Mouse (Mus musculus): ENCODE results near the gene Dnah11. TPM values are rescaled to one million over a fixed set of nuclear protein-coding genes. Genes with fewer than 3 reads are reported as not detected.

The Dnah11 gene
- polyA plus RNA-seq, 1 experiment: 0.23 TPM

DNA sequence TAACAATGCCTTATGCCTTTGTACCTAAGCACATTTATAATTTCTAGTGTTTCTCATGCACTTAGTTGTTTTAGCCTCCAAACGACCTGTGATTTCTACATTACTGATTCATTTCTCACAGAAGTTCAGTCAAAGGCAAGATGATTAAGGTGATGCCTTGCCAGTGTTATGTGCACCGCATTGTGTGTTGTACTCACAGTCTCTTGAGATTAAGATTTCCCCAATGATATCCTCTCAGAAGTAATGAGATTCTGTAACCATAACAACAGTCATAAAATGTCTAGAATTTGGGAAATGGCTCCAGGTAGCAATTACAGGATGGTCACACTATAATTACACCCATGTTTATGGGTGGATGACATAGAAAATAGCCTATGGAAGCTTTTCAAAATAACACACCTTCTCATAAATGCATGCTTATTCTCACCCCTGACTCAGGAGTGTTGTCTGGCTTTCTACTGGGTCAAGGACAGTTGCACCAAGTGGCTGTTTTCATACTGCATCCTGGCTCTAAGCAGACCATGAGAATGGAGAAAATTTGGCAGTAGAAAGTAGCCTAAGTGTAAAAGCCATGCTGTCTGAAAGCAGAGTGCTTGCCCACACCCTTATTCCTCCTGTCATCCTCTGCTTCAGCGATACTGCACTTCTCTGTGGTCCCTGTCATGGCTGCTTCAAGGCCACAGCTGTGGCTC is 126.5 kb downstream of the Dnah11 start:
- no peaks in the 10 kb centered on the region for H3K4me1 ChIP-seq (ENCODE audit: control insufficient read depth, insufficient read depth, low read length)
- TF ChIP-seq CTCF (IDR thresholded peaks at IDR 0.05; ENCODE audit: extremely low read depth, insufficient read depth, low read length) (no peak), POLR2A (IDR thresholded peaks at IDR 0.05; ENCODE audit: extremely low read depth, insufficient read depth, low read length) (no peak)
- no peak overlapping the region for H3K27ac ChIP-seq (ENCODE audit: insufficient read depth, low read length)
- H3K4me3 ChIP-seq (ENCODE audit: insufficient read depth, low read length): no peak overlapping the region

DNA sequence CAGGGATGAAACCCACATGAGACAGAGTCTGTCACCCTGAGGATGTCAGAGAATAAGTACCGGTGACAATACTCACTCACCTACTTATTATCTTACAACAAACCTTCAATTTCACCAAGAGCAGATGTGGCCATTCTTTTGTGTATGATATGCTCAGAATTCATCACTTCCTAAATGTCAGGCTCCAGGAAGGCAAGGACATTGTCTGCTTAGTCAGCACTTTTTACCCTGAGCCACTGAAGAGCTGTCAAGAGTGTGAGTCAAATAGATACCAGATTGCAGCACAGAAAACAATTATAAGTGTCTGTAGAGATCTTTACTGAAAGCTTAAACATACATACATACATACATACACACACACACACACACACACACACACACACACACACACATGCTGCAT is 127.2 kb downstream of the Dnah11 start:
- Histone ChIP-seq H3K27ac (ENCODE audit: insufficient read depth, low read length) (no peak overlapping the region), H3K4me1 (ENCODE audit: control insufficient read depth, insufficient read depth, low read length) (no peaks in the 10 kb centered on the region), H3K4me3 (ENCODE audit: insufficient read depth, low read length) (no peak overlapping the region)
- TF ChIP-seq POLR2A (IDR thresholded peaks at IDR 0.05; ENCODE audit: extremely low read depth, insufficient read depth, low read length) (no peak), CTCF (IDR thresholded peaks at IDR 0.05; ENCODE audit: extremely low read depth, insufficient read depth, low read length) (no peak)

GRCm38 (mm10) chr12:118068785-118069184 is 130.1 kb downstream of the Dnah11 start:
- H3K27ac ChIP-seq (ENCODE audit: insufficient read depth, low read length): no peak overlapping the region
- H3K4me3 ChIP-seq (ENCODE audit: insufficient read depth, low read length): no peak overlapping the region
- H3K4me1 ChIP-seq (ENCODE audit: control insufficient read depth, insufficient read depth, low read length): no peaks in the 10 kb centered on the region
- no peak for TF ChIP-seq CTCF (IDR thresholded peaks at IDR 0.05; ENCODE audit: extremely low read depth, insufficient read depth, low read length)
- TF ChIP-seq POLR2A (IDR thresholded peaks at IDR 0.05; ENCODE audit: extremely low read depth, insufficient read depth, low read length): no peak

GRCm38 (mm10) chr12:118062343-118062742 is 136.5 kb downstream of the Dnah11 start:
- H3K4me3 ChIP-seq (ENCODE audit: insufficient read depth, low read length): no peak overlapping the region
- no peak for TF ChIP-seq POLR2A (IDR thresholded peaks at IDR 0.05; ENCODE audit: extremely low read depth, insufficient read depth, low read length)
- TF ChIP-seq CTCF (IDR thresholded peaks at IDR 0.05; ENCODE audit: extremely low read depth, insufficient read depth, low read length): no peak
- H3K4me1 ChIP-seq (ENCODE audit: control insufficient read depth, insufficient read depth, low read length): no peaks in the 10 kb centered on the region
- no peak overlapping the region for H3K27ac ChIP-seq (ENCODE audit: insufficient read depth, low read length)

DNA sequence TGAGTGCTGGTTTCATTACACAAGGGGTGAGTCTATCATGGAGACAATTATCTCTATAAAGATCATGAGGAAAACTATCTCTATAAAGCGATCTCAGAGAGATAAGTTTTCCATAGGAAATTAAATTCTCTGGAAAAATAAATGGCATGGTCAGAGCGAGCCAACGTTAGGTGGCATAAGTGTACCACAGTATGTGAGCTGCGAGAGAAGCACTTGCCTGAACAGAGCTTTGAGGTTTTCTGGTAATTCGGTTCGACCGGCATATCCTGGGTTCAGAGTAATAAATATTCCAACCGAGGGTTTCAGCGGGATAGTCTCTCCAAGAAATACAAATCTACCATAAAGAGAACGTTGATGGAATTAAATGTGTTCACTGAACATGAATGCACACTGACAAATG is 142.0 kb downstream of the Dnah11 start:
- H3K27ac ChIP-seq (ENCODE audit: insufficient read depth, low read length): no peak overlapping the region
- H3K4me1 ChIP-seq (ENCODE audit: control insufficient read depth, insufficient read depth, low read length): no peaks in the 10 kb centered on the region
- no peak overlapping the region for H3K4me3 ChIP-seq (ENCODE audit: insufficient read depth, low read length)
- no peak for TF ChIP-seq POLR2A (IDR thresholded peaks at IDR 0.05; ENCODE audit: extremely low read depth, insufficient read depth, low read length)
- peak; percentile 62 for TF ChIP-seq CTCF (IDR thresholded peaks at IDR 0.05; ENCODE audit: extremely low read depth, insufficient read depth, low read length)

- no peak overlapping the region for H3K27ac ChIP-seq (ENCODE audit: insufficient read depth, low read length)
- TF ChIP-seq POLR2A (IDR thresholded peaks at IDR 0.05; ENCODE audit: extremely low read depth, insufficient read depth, low read length): no peak
- H3K4me3 ChIP-seq (ENCODE audit: insufficient read depth, low read length): no peak overlapping the region
- H3K4me1 ChIP-seq (ENCODE audit: control insufficient read depth, insufficient read depth, low read length): no peaks in the 10 kb centered on the region
Observed at GRCm38 (mm10) chr12:118045381-118045780, 153.5 kb downstream of the Dnah11 start.

DNA sequence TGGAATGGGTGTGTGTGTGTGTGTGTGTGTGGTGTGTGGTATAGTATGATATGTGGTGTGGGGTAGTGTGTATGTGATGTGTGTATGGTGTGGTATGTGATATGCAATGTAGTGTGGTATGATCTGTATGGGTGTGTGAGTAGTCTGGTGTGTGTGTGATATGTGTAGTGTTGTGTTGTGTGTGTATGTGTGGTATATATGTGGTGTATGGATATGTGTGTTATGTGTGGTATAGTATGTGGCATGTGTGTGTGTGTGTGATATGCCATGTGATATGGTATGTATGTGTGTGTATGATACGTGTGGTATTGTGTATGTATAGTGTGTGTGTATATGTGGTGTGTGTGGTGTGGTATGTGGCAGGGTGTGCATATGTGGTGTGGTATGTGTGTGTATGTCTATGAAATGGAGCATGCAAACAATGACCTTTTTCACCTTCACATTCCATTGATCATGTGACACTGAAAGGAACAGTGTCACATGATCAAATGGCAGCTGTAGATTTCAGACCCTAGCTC is 155.7 kb downstream of the Dnah11 start:
- no peak for TF ChIP-seq POLR2A (IDR thresholded peaks at IDR 0.05; ENCODE audit: extremely low read depth, insufficient read depth, low read length)
- TF ChIP-seq CTCF (IDR thresholded peaks at IDR 0.05; ENCODE audit: extremely low read depth, insufficient read depth, low read length): no peak
- Histone ChIP-seq H3K27ac (ENCODE audit: insufficient read depth, low read length) (no peak overlapping the region), H3K4me3 (ENCODE audit: insufficient read depth, low read length) (no peak overlapping the region), H3K4me1 (ENCODE audit: control insufficient read depth, insufficient read depth, low read length) (no peaks in the 10 kb centered on the region)

- TF ChIP-seq POLR2A (IDR thresholded peaks at IDR 0.05; ENCODE audit: extremely low read depth, insufficient read depth, low read length) (no peak), CTCF (IDR thresholded peaks at IDR 0.05; ENCODE audit: extremely low read depth, insufficient read depth, low read length) (no peak)
- H3K4me1 ChIP-seq (ENCODE audit: control insufficient read depth, insufficient read depth, low read length): no peaks in the 10 kb centered on the region
- H3K4me3 ChIP-seq (ENCODE audit: insufficient read depth, low read length): no peak overlapping the region
- no peak overlapping the region for H3K27ac ChIP-seq (ENCODE audit: insufficient read depth, low read length)
Observed at GRCm38 (mm10) chr12:118042196-118042595, 156.6 kb downstream of the Dnah11 start.

GRCm38 (mm10) chr12:118034990-118035389 is 163.9 kb downstream of the Dnah11 start:
- Histone ChIP-seq H3K27ac (ENCODE audit: insufficient read depth, low read length) (no peak overlapping the region), H3K4me3 (ENCODE audit: insufficient read depth, low read length) (no peak overlapping the region), H3K4me1 (ENCODE audit: control insufficient read depth, insufficient read depth, low read length) (no peaks in the 10 kb centered on the region)
- TF ChIP-seq CTCF (IDR thresholded peaks at IDR 0.05; ENCODE audit: extremely low read depth, insufficient read depth, low read length): no peak
- TF ChIP-seq POLR2A (IDR thresholded peaks at IDR 0.05; ENCODE audit: extremely low read depth, insufficient read depth, low read length): no peak

GRCm38 (mm10) chr12:118025771-118026170 is 173.1 kb downstream of the Dnah11 start:
- H3K27ac ChIP-seq (ENCODE audit: insufficient read depth, low read length): no peak overlapping the region
- TF ChIP-seq CTCF (IDR thresholded peaks at IDR 0.05; ENCODE audit: extremely low read depth, insufficient read depth, low read length): no peak
- TF ChIP-seq POLR2A (IDR thresholded peaks at IDR 0.05; ENCODE audit: extremely low read depth, insufficient read depth, low read length): no peak
- no peaks in the 10 kb centered on the region for H3K4me1 ChIP-seq (ENCODE audit: control insufficient read depth, insufficient read depth, low read length)
- no peak overlapping the region for H3K4me3 ChIP-seq (ENCODE audit: insufficient read depth, low read length)

Data from cortical plate, adult 2 months (tissue).